Mouse (Mus musculus): Measurements from ENCODE around the gene Esp16.
"Not testable (repeated sequence)": the region's sequence is repeated elsewhere in the genome, so short reads cannot be mapped to it uniquely, and the experiment has no call there.

Gene Esp16

GRCm38 (mm10) chr17:39535842-39536241, at the start of gene Esp16:
TSS of gene Esp16 (plus strand) at chr17:39536142.
- DNase-seq: not testable (repeated sequence)

DNA sequence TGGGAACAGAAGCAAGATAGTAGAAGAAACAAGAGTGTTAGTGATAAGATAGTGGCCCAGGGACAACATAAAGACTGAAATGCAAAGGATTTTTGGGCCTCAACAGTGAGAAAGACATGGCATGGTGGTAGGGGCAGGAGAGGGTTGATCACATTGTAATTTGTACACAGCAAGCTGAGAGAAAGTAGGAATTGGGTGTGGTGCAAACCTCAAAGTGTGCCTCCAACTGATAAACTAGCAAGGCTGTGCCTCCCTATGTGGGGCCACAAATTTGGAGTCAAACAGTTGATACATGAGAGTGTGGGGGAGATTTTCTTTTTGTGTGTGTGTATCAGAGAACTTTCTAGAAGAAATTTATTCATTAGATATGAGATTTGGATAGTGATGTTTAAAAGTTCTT, 37.9 kb upstream of the Esp16 start:
- not testable (repeated sequence) for DNase-seq
